Mouse (Mus musculus) MEL (cell line): Measurements from ENCODE around the gene Shld2.

Experiments
- EP300 ChIP-seq, 2 experiments: IDR thresholded peaks; 2 replicates each; pipeline ENCODE4 v1.6.1; 2011; ENCODE audit warnings: improper control_type of control experiment in 2 of 2, low read length in 2 of 2, low read depth in 1 of 2, mild to moderate bottlenecking in 1 of 2
- MYB ChIP-seq: IDR thresholded peaks from 2 replicates; pipeline ENCODE4 v1.6.1; 2011; ENCODE audit warnings: mild to moderate bottlenecking, low read depth, low read length, improper control_type of control experiment
- NRF1 ChIP-seq: IDR thresholded peaks from 2 replicates; pipeline ENCODE4 v1.6.1; 2014; ENCODE audit warnings: low read depth, mild to moderate bottlenecking, inconsistent platforms, low read length, improper control_type of control experiment, moderate library complexity; ENCODE audit not compliant: poor library complexity, insufficient read depth, severe bottlenecking
- POLR2A ChIP-seq, 2 experiments: IDR thresholded peaks; 2 replicates each; pipeline ENCODE4 v1.6.1; 2011 to 2012; ENCODE audit warnings: low read length in 2 of 2, mild to moderate bottlenecking in 2 of 2, control low read depth in 1 of 2, improper control_type of control experiment in 1 of 2, low read depth in 1 of 2, moderate library complexity in 1 of 2; ENCODE audit not compliant: control insufficient read depth in 1 of 2, insufficient read depth in 1 of 2, poor library complexity in 1 of 2

DNA sequence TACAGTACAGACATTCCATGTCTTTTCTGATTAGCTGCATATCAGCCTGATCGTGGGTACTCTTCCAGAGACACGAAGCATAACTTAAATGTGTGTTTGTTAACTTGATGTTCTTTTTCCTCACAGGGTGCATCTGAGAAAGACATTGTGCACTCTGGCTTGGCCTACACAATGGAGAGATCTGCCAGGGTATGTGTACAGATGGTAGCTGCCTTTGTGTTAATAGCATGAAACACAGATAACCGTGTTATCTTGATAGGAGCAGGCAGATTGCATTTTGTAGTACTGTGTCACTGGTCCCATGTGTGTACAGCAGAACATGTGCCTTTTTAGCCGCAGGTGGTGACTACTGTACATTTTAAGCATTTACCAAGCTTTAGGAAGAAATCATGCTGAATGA, 31.7 kb upstream of the Shld2 start:
- TF ChIP-seq MYB (no peak), POLR2A (IDR thresholded peaks at IDR 0.05; ENCODE audit: control insufficient read depth in 1 of 2, insufficient read depth in 1 of 2, low read depth in 1 of 2, low read length in 2 of 2, poor library complexity in 1 of 2) (no peak), EP300 (IDR thresholded peaks at IDR 0.05; ENCODE audit: low read depth in 1 of 2, low read length in 2 of 2) (no peak), NRF1 (no peak)
